Mouse (Mus musculus): ENCODE data around the gene Rhbdd3. TPM values are rescaled to one million over a fixed set of nuclear protein-coding genes. Genes with fewer than 3 reads are reported as not detected.

The Rhbdd3 gene
- polyA plus RNA-seq, 1 experiment, result 19.5 TPM

DNA sequence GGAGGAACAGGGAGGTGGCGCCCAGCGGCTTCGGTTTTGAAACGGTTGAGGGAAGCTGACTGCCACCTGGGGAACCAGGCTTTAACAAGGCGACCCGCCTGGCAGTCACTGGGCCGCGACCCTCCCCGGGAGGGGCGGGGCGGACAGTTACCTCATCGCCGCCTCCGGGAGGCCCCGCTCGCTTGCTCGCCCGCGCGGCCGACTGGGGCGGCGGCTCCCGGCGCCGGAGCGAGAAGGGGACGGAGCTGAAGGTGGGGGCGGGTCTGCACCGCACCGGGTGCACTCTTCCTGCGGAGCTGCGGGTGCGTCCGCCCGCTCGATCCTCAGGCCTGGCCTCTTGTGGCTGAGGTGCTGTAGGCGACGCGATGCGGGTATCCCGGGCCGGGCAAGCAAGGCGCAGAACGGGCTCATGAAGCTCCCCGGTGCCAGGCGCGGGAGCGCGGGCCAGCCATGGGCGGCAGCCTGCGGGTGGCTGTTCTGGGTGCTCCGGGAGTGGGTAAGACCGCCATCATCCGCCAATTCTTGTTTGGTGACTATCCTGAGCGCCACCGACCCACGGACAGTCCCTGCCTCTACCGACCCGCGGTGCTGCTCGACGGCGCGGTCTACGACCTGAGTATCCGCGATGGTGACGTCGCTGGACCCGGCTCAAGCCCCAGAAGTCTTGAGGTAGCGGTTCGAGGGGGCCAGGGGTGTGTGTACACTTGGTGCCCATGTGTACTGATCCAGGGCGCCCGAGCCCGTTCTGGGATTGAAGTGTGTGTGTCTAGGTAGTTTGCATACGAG is 40.7 kb upstream of the Rhbdd3 start, which contains the start of gene Rasl10a:
Rasl10a (plus strand) TSS at position 273 of the 786 bp plus-strand sequence.
- Histone ChIP-seq H3K27ac (ENCODE audit: insufficient read depth, low read length) (no peak within 1 kb of the TSS), H3K4me1 (ENCODE audit: control insufficient read depth, insufficient read depth, low read length) (peaks cover 2% of the 10 kb centered on the region; the same call in 1 of the 2 replicates), H3K4me3 (ENCODE audit: insufficient read depth, low read length) (peak within 1 kb of the TSS; percentile 8)
- TF ChIP-seq POLR2A (IDR thresholded peaks at IDR 0.05; ENCODE audit: low read depth, low read length) (no peak; the same call in 1 of the 2 replicates), CTCF (IDR thresholded peaks at IDR 0.05; ENCODE audit: borderline replicate concordance, insufficient read depth, low read length) (no peak)

GRCm38 (mm10) chr11:5058783-5059182 is 39.9 kb upstream of the Rhbdd3 start:
- H3K4me3 ChIP-seq (ENCODE audit: insufficient read depth, low read length), result no peak overlapping the region
- TF ChIP-seq POLR2A (IDR thresholded peaks at IDR 0.05; ENCODE audit: low read depth, low read length) (no peak), CTCF (IDR thresholded peaks at IDR 0.05; ENCODE audit: borderline replicate concordance, insufficient read depth, low read length) (no peak)
- H3K27ac ChIP-seq (ENCODE audit: insufficient read depth, low read length), result no peak overlapping the region
- H3K4me1 ChIP-seq (ENCODE audit: control insufficient read depth, insufficient read depth, low read length), result peaks cover 2% of the 10 kb centered on the region; the same call in 1 of the 2 replicates

DNA sequence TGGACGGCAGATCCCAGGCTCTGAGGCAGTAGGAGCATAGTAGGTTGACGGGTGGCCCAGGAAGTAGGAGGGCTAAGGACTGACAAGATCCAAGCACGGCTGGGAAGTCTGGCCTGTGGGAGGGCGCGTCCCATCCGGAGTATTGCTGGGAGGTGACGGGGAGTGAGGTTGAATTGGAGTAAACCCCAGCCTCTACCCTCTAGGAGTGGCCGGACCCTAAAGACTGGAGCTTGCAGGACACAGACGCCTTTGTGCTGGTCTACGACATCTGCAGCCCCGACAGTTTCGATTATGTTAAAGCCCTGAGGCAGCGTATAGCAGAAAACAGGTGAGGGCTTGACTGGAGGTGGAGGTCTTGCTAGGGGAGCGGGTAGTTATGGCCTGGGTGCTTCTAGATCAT is 39.5 kb upstream of the Rhbdd3 start:
- H3K4me3 ChIP-seq (ENCODE audit: insufficient read depth, low read length), result no peak overlapping the region
- TF ChIP-seq CTCF (IDR thresholded peaks at IDR 0.05; ENCODE audit: borderline replicate concordance, insufficient read depth, low read length) (no peak), POLR2A (IDR thresholded peaks at IDR 0.05; ENCODE audit: low read depth, low read length) (0 out of 2 replicates have a peak, but pooled peaks have one; percentile 14)
- peaks cover 2% of the 10 kb centered on the region; the same call in 1 of the 2 replicates for H3K4me1 ChIP-seq (ENCODE audit: control insufficient read depth, insufficient read depth, low read length)
- H3K27ac ChIP-seq (ENCODE audit: insufficient read depth, low read length), result no peak overlapping the region

GRCm38 (mm10) chr11:5059704-5060156 is 39.0 kb upstream of the Rhbdd3 start:
- no peak overlapping the region for H3K4me3 ChIP-seq (ENCODE audit: insufficient read depth, low read length)
- peaks cover 2% of the 10 kb centered on the region; the same call in 1 of the 2 replicates for H3K4me1 ChIP-seq (ENCODE audit: control insufficient read depth, insufficient read depth, low read length)
- TF ChIP-seq POLR2A (IDR thresholded peaks at IDR 0.05; ENCODE audit: low read depth, low read length) (no peak), CTCF (IDR thresholded peaks at IDR 0.05; ENCODE audit: borderline replicate concordance, insufficient read depth, low read length) (peak; percentile 89)
- H3K27ac ChIP-seq (ENCODE audit: insufficient read depth, low read length), result no peak overlapping the region

DNA sequence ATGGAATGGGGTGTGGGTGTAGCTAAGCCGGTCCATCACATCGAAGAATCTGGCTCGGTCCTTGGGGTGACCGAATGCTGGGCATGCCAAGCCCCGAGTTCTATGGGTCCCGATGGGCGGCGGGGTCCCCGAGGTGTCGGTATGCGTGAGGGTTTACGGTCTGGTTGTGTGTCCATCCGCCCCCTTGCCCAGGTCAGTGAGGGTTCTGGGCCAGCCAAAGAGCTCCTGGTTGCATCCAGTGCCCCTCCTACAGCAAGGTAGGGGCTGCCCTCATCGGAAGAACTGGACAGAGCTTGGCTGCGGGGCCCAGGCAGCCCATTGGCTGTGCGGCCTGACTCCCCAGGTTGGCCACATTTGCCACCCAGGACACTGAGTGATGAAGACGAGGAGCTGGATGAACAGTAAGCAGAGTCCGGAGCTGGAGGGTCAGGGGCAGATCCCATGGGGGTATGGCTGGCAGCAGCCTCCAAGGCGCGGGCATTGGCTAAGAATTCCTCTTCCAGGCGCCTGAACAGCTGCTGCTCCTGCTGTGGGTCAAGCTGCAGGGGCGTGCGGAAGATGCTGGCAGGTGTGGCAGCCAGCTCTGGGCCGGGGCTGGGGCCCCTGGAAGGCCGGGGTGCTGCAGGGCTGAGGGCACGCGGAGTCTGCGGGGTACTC is 37.8 kb upstream of the Rhbdd3 start:
- H3K4me1 ChIP-seq (ENCODE audit: control insufficient read depth, insufficient read depth, low read length), result peaks cover 2% of the 10 kb centered on the region; the same call in 1 of the 2 replicates
- H3K27ac ChIP-seq (ENCODE audit: insufficient read depth, low read length), result no peak overlapping the region
- no peak for TF ChIP-seq POLR2A (IDR thresholded peaks at IDR 0.05; ENCODE audit: low read depth, low read length)
- no peak for TF ChIP-seq CTCF (IDR thresholded peaks at IDR 0.05; ENCODE audit: borderline replicate concordance, insufficient read depth, low read length)
- H3K4me3 ChIP-seq (ENCODE audit: insufficient read depth, low read length), result no peak overlapping the region

GRCm38 (mm10) chr11:5061413-5062139 is 37.1 kb upstream of the Rhbdd3 start:
- H3K27ac ChIP-seq (ENCODE audit: insufficient read depth, low read length), result no peak overlapping the region
- peaks cover 2% of the 10 kb centered on the region; the same call in 1 of the 2 replicates for H3K4me1 ChIP-seq (ENCODE audit: control insufficient read depth, insufficient read depth, low read length)
- TF ChIP-seq CTCF (IDR thresholded peaks at IDR 0.05; ENCODE audit: borderline replicate concordance, insufficient read depth, low read length), result no peak
- TF ChIP-seq POLR2A (IDR thresholded peaks at IDR 0.05; ENCODE audit: low read depth, low read length), result no peak
- no peak overlapping the region for H3K4me3 ChIP-seq (ENCODE audit: insufficient read depth, low read length)

GRCm38 (mm10) chr11:5062326-5062725 is 36.4 kb upstream of the Rhbdd3 start:
- TF ChIP-seq CTCF (IDR thresholded peaks at IDR 0.05; ENCODE audit: borderline replicate concordance, insufficient read depth, low read length) (no peak), POLR2A (IDR thresholded peaks at IDR 0.05; ENCODE audit: low read depth, low read length) (no peak)
- Histone ChIP-seq H3K27ac (ENCODE audit: insufficient read depth, low read length) (no peak overlapping the region), H3K4me1 (ENCODE audit: control insufficient read depth, insufficient read depth, low read length) (peaks cover 2% of the 10 kb centered on the region; the same call in 1 of the 2 replicates), H3K4me3 (ENCODE audit: insufficient read depth, low read length) (no peak overlapping the region)

DNA sequence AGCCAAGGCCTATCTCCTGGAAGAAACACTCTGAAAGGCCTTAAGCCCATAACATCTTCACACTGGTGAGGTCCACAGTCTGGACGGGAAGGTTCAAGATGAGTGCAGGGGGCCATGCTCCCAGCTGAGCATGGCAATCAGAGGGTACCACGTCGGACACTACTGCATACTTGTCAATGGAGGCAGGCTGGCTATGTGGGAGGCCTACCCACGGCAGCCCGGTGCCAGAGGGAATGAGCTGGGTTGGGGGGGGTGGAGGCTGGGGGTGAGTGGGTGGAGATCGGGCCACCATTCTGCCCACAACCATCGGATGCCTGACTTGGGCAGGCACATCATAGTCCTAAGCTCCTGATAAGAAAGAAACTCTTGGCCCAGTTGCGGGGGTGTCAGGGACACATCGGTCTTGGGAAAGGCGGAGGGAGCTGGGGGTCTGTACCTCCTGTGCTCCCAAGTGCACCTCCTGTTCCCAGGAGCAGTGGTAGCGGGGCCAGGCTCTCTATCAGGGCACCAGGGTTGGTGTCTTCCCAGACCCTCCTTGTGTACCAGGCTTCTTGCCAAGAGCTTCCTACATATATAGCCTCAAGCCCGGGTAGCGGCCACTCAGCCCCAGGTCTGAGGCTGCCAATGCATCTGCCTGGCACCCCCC is 35.7 kb upstream of the Rhbdd3 start:
- no peak overlapping the region for H3K4me3 ChIP-seq (ENCODE audit: insufficient read depth, low read length)

More for the DNA sequence above, 35.7 kb upstream of the Rhbdd3 start:
- Histone ChIP-seq H3K27ac (ENCODE audit: insufficient read depth, low read length) (no peak overlapping the region), H3K4me1 (ENCODE audit: control insufficient read depth, insufficient read depth, low read length) (peaks cover 2% of the 10 kb centered on the region; the same call in 1 of the 2 replicates)
- TF ChIP-seq CTCF (IDR thresholded peaks at IDR 0.05; ENCODE audit: borderline replicate concordance, insufficient read depth, low read length), result no peak
- no peak for TF ChIP-seq POLR2A (IDR thresholded peaks at IDR 0.05; ENCODE audit: low read depth, low read length)

Data from embryonic fibroblast, embryonic 13.5 days (primary cell).